Mouse (Mus musculus) embryonic facial prominence, embryonic 12.5 days (tissue): ENCODE results near the gene Lclat1. TPM values are rescaled to one million over a fixed set of nuclear protein-coding genes. Genes with fewer than 3 reads are reported as not detected.

Experiments
- ATAC-seq: fragments of 200-750 bp; cut with Nextera tagmentation; 2 replicates; pipeline ENCODE4 v1.8.0; 2017; ENCODE audit not compliant: insufficient number of reproducible peaks, insufficient read depth, low FRiP score, low TSS enrichment
- H3K27ac ChIP-seq: fragments of 300-500 bp; sonication (generic); 2 replicates; pipeline ENCODE4 v1.5.1; 2016; ENCODE audit warnings: mild to moderate bottlenecking
- H3K27me3 ChIP-seq: fragments of 300-500 bp; sonication (generic); 2 replicates; pipeline ENCODE4 v1.6.1; 2016; ENCODE audit warnings: mild to moderate bottlenecking, moderate library complexity
- H3K36me3 ChIP-seq: fragments of 300-500 bp; sonication (generic); 2 replicates; pipeline ENCODE4 v1.6.1; 2016; ENCODE audit warnings: mild to moderate bottlenecking
- H3K4me1 ChIP-seq: fragments of 300-500 bp; sonication (generic); 2 replicates; pipeline ENCODE4 v1.6.1; 2016
- H3K4me2 ChIP-seq: fragments of 300-500 bp; sonication (generic); replicated peaks from 2 replicates; pipeline ENCODE4 v1.6.1; 2016; ENCODE audit warnings: mild to moderate bottlenecking, moderate library complexity
- H3K4me3 ChIP-seq: fragments of 300-500 bp; sonication (generic); 2 replicates; pipeline ENCODE4 v1.5.1; 2016; ENCODE audit warnings: mild to moderate bottlenecking
- H3K9ac ChIP-seq: fragments of 300-500 bp; sonication (generic); 2 replicates; pipeline ENCODE4 v1.6.1; 2016; ENCODE audit warnings: mild to moderate bottlenecking, moderate library complexity
- H3K9me3 ChIP-seq: fragments of 300-500 bp; sonication (generic); 2 replicates; pipeline ENCODE4 v1.6.1; 2016; ENCODE audit warnings: mild to moderate bottlenecking, moderate library complexity
- WGBS: fragments of 180-500 bp; shearing (Covaris S2); methylation state at CpG from one replicate; pipeline ENCODE4 v1.1.7; 2016; 5-methylcytosine and 5-hydroxymethylcytosine counted together
- polyA plus RNA-seq: library from polyadenylated mRNA; unstranded; fragments of >200 nt; fragmentation: Nextera tagmentation; extraction: Ambion mirVana; gene quantifications from 2 replicates; pipeline ENCODE4 v1.2.1, GENCODE M21; 2016

The Lclat1 gene
- polyA plus RNA-seq, 1 experiment from 2014 or later: 10.8 TPM

- H3K36me3 ChIP-seq: no peaks in the 10 kb centered on the region
- H3K4me2 ChIP-seq: no peak overlapping the region
- WGBS: 76% methylated on average over 5 of the region's 5 CpGs
- H3K9me3 ChIP-seq: no peaks in the 10 kb centered on the region
- H3K4me1 ChIP-seq: peaks cover 6% of the 10 kb centered on the region; the same call in 1 of the 2 replicates
- no peaks in the 10 kb centered on the region for H3K27me3 ChIP-seq
- ATAC-seq: no peak
- H3K4me3 ChIP-seq: no peak overlapping the region
- H3K27ac ChIP-seq: no peak overlapping the region
- H3K9ac ChIP-seq: no peak overlapping the region
Measured at GRCm38 (mm10) chr17:73071725-73072263, 36.0 kb upstream of the Lclat1 start.

DNA sequence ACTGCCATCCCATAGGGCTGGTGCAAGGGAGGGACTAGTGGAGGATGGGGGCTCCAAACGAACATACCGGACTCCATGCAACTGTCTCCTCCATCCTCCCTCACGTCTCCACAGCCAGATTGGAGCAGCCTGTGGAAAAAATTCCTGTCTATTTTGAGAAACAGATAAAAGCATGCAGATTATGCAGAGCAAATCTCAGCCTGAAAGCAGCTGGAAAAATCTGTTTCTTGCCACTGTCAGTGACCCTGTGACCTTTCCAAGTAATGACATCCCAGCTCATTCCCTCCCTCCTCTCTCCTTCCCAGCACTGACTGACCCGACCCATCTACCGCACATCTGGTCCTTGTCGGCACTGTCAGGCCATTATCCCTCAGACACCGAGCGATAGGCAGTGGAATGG is 35.5 kb upstream of the Lclat1 start:
- WGBS: 21% methylated on average over 8 of the region's 8 CpGs
- peaks cover 6% of the 10 kb centered on the region; the same call in 1 of the 2 replicates for H3K4me1 ChIP-seq
- no peak for ATAC-seq

GRCm38 (mm10) chr17:73074631-73075030 is 33.2 kb upstream of the Lclat1 start:
- no peak overlapping the region for H3K4me3 ChIP-seq
- no peak overlapping the region for H3K4me2 ChIP-seq
- no peaks in the 10 kb centered on the region for H3K27me3 ChIP-seq
- H3K36me3 ChIP-seq: no peaks in the 10 kb centered on the region
- no peak overlapping the region for H3K9ac ChIP-seq
- WGBS: 70% methylated on average over 3 of the region's 3 CpGs
- H3K27ac ChIP-seq: no peak overlapping the region
- no peaks in the 10 kb centered on the region for H3K9me3 ChIP-seq
- peaks cover 6% of the 10 kb centered on the region; the same call in 1 of the 2 replicates for H3K4me1 ChIP-seq
- ATAC-seq: no peak

More for the DNA sequence above, 35.5 kb upstream of the Lclat1 start:
- Histone ChIP-seq H3K4me2 (no peak overlapping the region), H3K9me3 (no peaks in the 10 kb centered on the region), H3K27ac (no peak overlapping the region), H3K27me3 (no peaks in the 10 kb centered on the region), H3K9ac (no peak overlapping the region), H3K36me3 (no peaks in the 10 kb centered on the region), H3K4me3 (no peak overlapping the region)

DNA sequence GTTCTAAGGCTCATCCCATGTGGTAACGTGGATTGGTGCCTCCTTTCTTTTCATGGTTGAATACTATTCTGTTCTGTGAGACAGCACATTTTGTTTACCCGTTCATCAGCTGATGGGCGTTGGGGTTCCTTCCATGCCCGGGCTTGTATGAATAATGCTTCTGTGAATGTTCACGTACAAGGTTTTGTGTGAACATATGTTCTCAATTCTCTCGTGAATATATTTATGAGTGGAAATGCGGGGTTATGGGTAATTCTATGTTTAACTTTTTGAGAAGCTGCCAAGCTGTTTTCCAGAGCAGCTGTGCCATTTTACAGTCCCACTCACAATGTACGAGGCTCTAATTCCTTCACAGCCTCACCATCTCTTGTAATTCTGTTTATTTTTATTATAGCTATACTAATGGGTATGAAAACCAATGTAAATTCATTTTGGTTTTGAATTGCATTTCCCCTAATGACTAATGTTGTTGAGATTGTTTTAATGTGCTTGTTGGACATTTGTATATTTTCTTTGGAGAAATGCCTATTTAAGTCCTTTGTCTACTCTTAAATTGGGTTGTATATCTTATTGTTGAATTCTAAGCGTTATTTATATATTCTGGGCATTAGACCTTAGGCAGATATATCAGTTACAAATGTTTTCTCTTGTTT is 32.4 kb upstream of the Lclat1 start:
- H3K27me3 ChIP-seq: no peaks in the 10 kb centered on the region
- no peak overlapping the region for H3K4me3 ChIP-seq
- no peak overlapping the region for H3K9ac ChIP-seq
- peaks cover 6% of the 10 kb centered on the region; the same call in 1 of the 2 replicates for H3K4me1 ChIP-seq
- WGBS: 54% methylated on average over 9 of the region's 9 CpGs
- ATAC-seq: no peak
- H3K9me3 ChIP-seq: no peaks in the 10 kb centered on the region
- no peaks in the 10 kb centered on the region for H3K36me3 ChIP-seq
- no peak overlapping the region for H3K4me2 ChIP-seq
- H3K27ac ChIP-seq: no peak overlapping the region

GRCm38 (mm10) chr17:73077638-73078037 is 30.1 kb upstream of the Lclat1 start:
- no peak overlapping the region for H3K9ac ChIP-seq
- H3K9me3 ChIP-seq: no peaks in the 10 kb centered on the region
- H3K36me3 ChIP-seq: no peaks in the 10 kb centered on the region
- no peak for ATAC-seq
- no peak overlapping the region for H3K4me3 ChIP-seq
- H3K4me1 ChIP-seq: peaks cover 9% of the 10 kb centered on the region; the same call in 1 of the 2 replicates
- no peak overlapping the region for H3K27ac ChIP-seq
- H3K27me3 ChIP-seq: no peaks in the 10 kb centered on the region
- H3K4me2 ChIP-seq: no peak overlapping the region
- WGBS: 77% methylated on average over 3 of the region's 3 CpGs

DNA sequence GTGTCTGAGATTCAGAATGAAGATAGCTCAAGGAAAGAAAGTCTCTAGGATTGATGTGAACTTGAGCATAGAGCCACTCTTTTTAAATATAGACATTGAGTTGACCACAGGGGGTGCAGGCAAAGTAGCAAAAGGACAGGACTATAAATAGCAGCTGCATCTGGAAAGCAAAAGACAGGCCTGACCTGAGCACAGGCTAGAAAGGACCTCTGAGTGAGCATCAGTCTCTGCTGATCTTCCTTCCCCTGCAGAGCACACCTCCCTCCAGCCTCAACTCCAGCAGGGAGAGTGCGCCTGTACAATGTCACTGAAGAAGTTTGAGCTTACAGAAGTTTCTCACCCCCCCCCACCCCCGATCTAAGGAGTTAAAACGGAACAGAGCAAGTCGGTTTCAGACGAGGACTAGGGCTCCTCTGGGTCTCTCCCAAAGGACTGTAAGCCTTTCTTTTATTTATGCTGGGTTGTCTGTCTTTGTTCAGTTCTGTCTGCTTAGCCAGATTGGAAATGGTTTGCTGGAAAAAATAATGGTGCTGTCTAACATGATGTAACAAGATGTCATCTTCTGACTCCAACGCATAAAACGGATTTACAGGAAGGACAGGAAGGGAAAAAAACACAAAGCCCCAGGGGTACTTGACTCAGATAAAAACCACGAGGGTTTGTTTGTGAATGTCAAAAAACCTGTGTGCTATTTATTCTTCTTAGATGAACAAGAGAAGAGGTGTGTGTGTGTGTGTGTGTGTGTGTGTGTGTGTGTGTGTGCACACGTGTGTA is 26.2 kb upstream of the Lclat1 start:
- 30% methylated on average over 9 of the region's 9 CpGs for WGBS
- H3K27me3 ChIP-seq: no peaks in the 10 kb centered on the region
- H3K27ac ChIP-seq: peak overlapping the region; percentile 78; the same call in 1 of the 2 replicates

DNA sequence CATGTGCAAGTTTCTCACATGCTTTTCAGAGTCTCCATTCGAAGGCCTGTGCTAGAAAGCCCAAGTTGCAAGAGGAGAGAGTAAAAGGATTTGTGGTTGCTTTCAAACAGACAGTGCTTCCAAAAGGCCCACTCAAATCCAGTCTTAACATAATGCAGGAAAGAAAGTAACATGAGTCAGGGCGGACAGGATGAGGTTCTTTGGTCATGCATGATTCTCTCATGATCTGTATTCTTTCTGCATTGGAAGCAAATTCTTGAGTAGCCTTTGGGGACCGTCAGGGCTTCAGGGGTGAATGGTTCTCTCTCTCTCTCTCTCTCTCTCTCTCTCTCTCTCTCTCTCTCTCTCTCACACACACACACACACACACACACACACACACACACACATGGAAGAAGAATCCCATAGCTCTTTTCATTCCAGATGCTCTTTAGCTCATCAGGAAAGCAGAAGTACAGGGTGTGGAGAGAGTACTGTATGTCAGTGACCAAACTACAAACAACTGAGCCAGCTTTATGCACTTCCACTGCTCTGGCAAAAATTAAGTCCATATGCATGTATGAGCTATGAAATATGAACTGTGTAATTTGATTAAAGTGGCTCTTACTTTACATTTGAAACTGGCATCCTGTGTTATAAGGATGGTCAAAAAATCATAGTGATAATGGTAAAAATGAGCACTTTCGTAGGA is 25.1 kb upstream of the Lclat1 start:
- peak overlapping the region; percentile 78 for H3K27ac ChIP-seq
- H3K4me3 ChIP-seq: no peak overlapping the region
- H3K27me3 ChIP-seq: no peaks in the 10 kb centered on the region
- H3K4me2 ChIP-seq: no peak overlapping the region
- no peak for ATAC-seq
- no peak overlapping the region for H3K9ac ChIP-seq
- no peaks in the 10 kb centered on the region for H3K36me3 ChIP-seq
- H3K9me3 ChIP-seq: no peaks in the 10 kb centered on the region
- H3K4me1 ChIP-seq: peaks cover 16% of the 10 kb centered on the region; the same call in 1 of the 2 replicates
- 55% methylated on average over 4 of the region's 4 CpGs for WGBS

More for the DNA sequence above, 26.2 kb upstream of the Lclat1 start:
- Histone ChIP-seq H3K4me3 (no peak overlapping the region), H3K9me3 (no peaks in the 10 kb centered on the region), H3K36me3 (no peaks in the 10 kb centered on the region), H3K4me1 (peaks cover 16% of the 10 kb centered on the region; the same call in 1 of the 2 replicates), H3K9ac (no peak overlapping the region), H3K4me2 (no peak overlapping the region)
- no peak; the same call in 1 of the 2 replicates for ATAC-seq

- Histone ChIP-seq H3K4me3 (no peak overlapping the region), H3K4me2 (no peak overlapping the region), H3K9me3 (no peaks in the 10 kb centered on the region), H3K9ac (no peak overlapping the region), H3K27me3 (no peaks in the 10 kb centered on the region), H3K36me3 (no peaks in the 10 kb centered on the region), H3K27ac (no peak overlapping the region), H3K4me1 (peaks cover 11% of the 10 kb centered on the region; the same call in 1 of the 2 replicates)
- no peak for ATAC-seq
- WGBS: 65% methylated on average over 13 of the region's 13 CpGs
Measured at GRCm38 (mm10) chr17:73087045-73087910, 20.5 kb upstream of the Lclat1 start.

- Histone ChIP-seq H3K9ac (no peak overlapping the region), H3K4me1 (no peaks in the 10 kb centered on the region), H3K4me2 (no peak overlapping the region), H3K36me3 (no peaks in the 10 kb centered on the region), H3K27me3 (no peaks in the 10 kb centered on the region), H3K4me3 (no peak overlapping the region), H3K27ac (no peak overlapping the region), H3K9me3 (no peaks in the 10 kb centered on the region)
- WGBS: 86% methylated on average over 8 of the region's 8 CpGs
- no peak for ATAC-seq
Measured at GRCm38 (mm10) chr17:73091368-73091767, 16.4 kb upstream of the Lclat1 start.

- WGBS: 86% methylated on average over 12 of the region's 12 CpGs
- Histone ChIP-seq H3K36me3 (no peaks in the 10 kb centered on the region), H3K9me3 (no peaks in the 10 kb centered on the region), H3K4me2 (no peak overlapping the region), H3K4me1 (no peaks in the 10 kb centered on the region), H3K9ac (no peak overlapping the region), H3K4me3 (no peak overlapping the region), H3K27me3 (no peaks in the 10 kb centered on the region), H3K27ac (no peak overlapping the region)
- no peak for ATAC-seq
Measured at GRCm38 (mm10) chr17:73092103-73093097, 15.4 kb upstream of the Lclat1 start.
